Mouse (Mus musculus) liver, postnatal 0 days (tissue): ENCODE data around the gene Ube2q2. TPM values are rescaled to one million over a fixed set of nuclear protein-coding genes. Genes with fewer than 3 reads are reported as not detected.

ENCODE experiments used
- ATAC-seq: fragments of 200-750 bp; cut with Nextera tagmentation; 2 replicates; pipeline ENCODE4 v1.8.0; 2017; ENCODE audit warnings: mild to moderate bottlenecking, moderate library complexity
- DNase-seq: peaks from one replicate; pipeline ENCODE4 v3.0.0-alpha.2; 2016
- H3K27ac ChIP-seq: fragments of 300-500 bp; sonication (generic); 2 replicates; pipeline ENCODE4 v1.5.1; 2014; ENCODE audit warnings: antibody characterized with exemption, moderate library complexity, mild to moderate bottlenecking, low read depth
- H3K27me3 ChIP-seq: fragments of 300-500 bp; sonication (generic); 2 replicates; pipeline ENCODE4 v1.6.1; 2014; ENCODE audit warnings: low read length, control low read depth, mixed read lengths; ENCODE audit not compliant: insufficient read depth
- H3K36me3 ChIP-seq: fragments of 300-500 bp; sonication (generic); replicated peaks from 2 replicates; pipeline ENCODE4 v1.6.1; 2014; ENCODE audit warnings: mild to moderate bottlenecking, control low read depth, low read length, moderate library complexity, mixed read lengths; ENCODE audit not compliant: insufficient read depth
- H3K4me1 ChIP-seq: fragments of 300-500 bp; sonication (generic); 2 replicates; pipeline ENCODE4 v1.6.1; 2014; ENCODE audit warnings: antibody characterized with exemption, mild to moderate bottlenecking, control low read depth; ENCODE audit not compliant: insufficient read depth
- H3K4me2 ChIP-seq: fragments of 300-500 bp; sonication (generic); 2 replicates; pipeline ENCODE4 v1.6.1; 2014; ENCODE audit warnings: low read depth, mild to moderate bottlenecking, low read length, moderate library complexity, mixed read lengths
- H3K4me3 ChIP-seq: fragments of 300-500 bp; sonication (generic); 2 replicates; pipeline ENCODE4 v1.5.1; 2014; ENCODE audit warnings: low read depth, low read length
- H3K9ac ChIP-seq: fragments of 300-500 bp; sonication (generic); replicated peaks from 2 replicates; pipeline ENCODE4 v1.6.1; 2014; ENCODE audit warnings: mild to moderate bottlenecking, moderate library complexity
- H3K9me3 ChIP-seq: fragments of 300-500 bp; sonication (generic); 2 replicates; pipeline ENCODE4 v1.6.1; 2016; ENCODE audit warnings: mild to moderate bottlenecking, control low read depth, low read length, mixed read lengths
- CTCF ChIP-seq: sonication (generic); IDR thresholded peaks from 2 replicates; pipeline ENCODE4 v1.5.1; 2016; ENCODE audit warnings: antibody characterized with exemption, low read depth
- EP300 ChIP-seq: IDR thresholded peaks from 2 replicates; pipeline ENCODE4 v1.6.1; 2016; ENCODE audit warnings: antibody characterized with exemption, low read depth, mild to moderate bottlenecking
- WGBS: fragments of 180-500 bp; shearing (Covaris S2); extraction: QIAGEN DNeasy Blood & Tissue Kit; methylation state at CpG from one replicate; pipeline ENCODE4 v1.1.7; 2014; ENCODE audit not compliant: insufficient replicate concordance; 5-methylcytosine and 5-hydroxymethylcytosine counted together
- polyA plus RNA-seq: library from polyadenylated mRNA; unstranded; fragments of >200 nt; fragmentation: Nextera tagmentation; extraction: Ambion mirVana; gene quantifications from 2 replicates; pipeline ENCODE4 v1.2.1, GENCODE M21; 2015

The Ube2q2 gene
- polyA plus RNA-seq, 1 experiment from 2014 or later = 8.3 TPM

- Histone ChIP-seq H3K4me2 (no peak overlapping the region), H3K4me1 (no peaks in the 10 kb centered on the region), H3K9ac (no peak overlapping the region), H3K4me3 (no peak overlapping the region), H3K27me3 (no peaks in the 10 kb centered on the region), H3K27ac (no peak overlapping the region), H3K9me3 (no peaks in the 10 kb centered on the region), H3K36me3 (no peaks in the 10 kb centered on the region)
- TF ChIP-seq CTCF (no peak), EP300 (no peak)
- DNase-seq (no peak), ATAC-seq (no peak)
- WGBS = 60% methylated on average over 2 of the region's 2 CpGs
These were observed 108.5 kb downstream of the Ube2q2 start for GRCm38 (mm10) chr9:55257105-55257504.

Other genes with a start within 250 kb of the Ube2q2 start
- gene Hykk, start 231.6 kb upstream of the Ube2q2 start, polyA plus RNA-seq = 13.7 and 14.0 TPM in 2 replicates
- gene Psma4, start 198.1 kb upstream of the Ube2q2 start, polyA plus RNA-seq = 113 and 118 TPM in 2 replicates
- 0.39 and 0.44 TPM in 2 replicates for gene AY074887, start 197.9 kb upstream of the Ube2q2 start, polyA plus RNA-seq
- gene Chrna5, start 168.0 kb upstream of the Ube2q2 start, polyA plus RNA-seq = not detected in 2 replicates
- not detected in 2 replicates for gene Chrna3, start 122.3 kb upstream of the Ube2q2 start, polyA plus RNA-seq
- gene Chrnb4, start 100.1 kb upstream of the Ube2q2 start, polyA plus RNA-seq = not detected in 2 replicates
- gene Fbxo22, start 60.1 kb downstream of the Ube2q2 start, polyA plus RNA-seq = 23.1 and 25.0 TPM in 2 replicates
- 4.8 and 6.6 TPM in 2 replicates for gene Nrg4, start 178.0 kb downstream of the Ube2q2 start, polyA plus RNA-seq
- not detected in 2 replicates for gene Tmem266, start 178.1 kb downstream of the Ube2q2 start, polyA plus RNA-seq